Mouse (Mus musculus): ENCODE data around the gene Slc50a1.

Gene Slc50a1

GRCm38 (mm10) chr3:89262417-89262816 lies 8.0 kb downstream of the Slc50a1 start:
- no peak for DNase-seq (ENCODE audit: low spot score)

GRCm38 (mm10) chr3:89260211-89260610 lies 10.2 kb downstream of the Slc50a1 start:
- DNase-seq (ENCODE audit: low spot score), result no peak

- no peak for DNase-seq (ENCODE audit: low spot score)
Observed at GRCm38 (mm10) chr3:89259076-89259475, 11.3 kb downstream of the Slc50a1 start, which contains the start of gene Dpm3. Gene Dpm3, plus strand, starts transcription at chr3:89259358.

GRCm38 (mm10) chr3:89256177-89256576 lies 14.2 kb downstream of the Slc50a1 start:
- no peak for DNase-seq (ENCODE audit: low spot score)

GRCm38 (mm10) chr3:89254994-89255393 lies 15.4 kb downstream of the Slc50a1 start:
- no peak for DNase-seq (ENCODE audit: low spot score)

- peak; percentile 78 for DNase-seq (ENCODE audit: low spot score)
Observed at GRCm38 (mm10) chr3:89251365-89251895, 18.9 kb downstream of the Slc50a1 start.

- DNase-seq (ENCODE audit: low spot score), result peak; percentile 74
Observed at GRCm38 (mm10) chr3:89250435-89251040, 19.8 kb downstream of the Slc50a1 start.

GRCm38 (mm10) chr3:89247466-89247865 lies 22.9 kb downstream of the Slc50a1 start:
- no peak for DNase-seq (ENCODE audit: low spot score)

- DNase-seq (ENCODE audit: low spot score), result peak; percentile 95
Observed at GRCm38 (mm10) chr3:89246261-89247100, 23.9 kb downstream of the Slc50a1 start, which contains the start of gene Trim46. Gene Trim46, minus strand, starts transcription at chr3:89246309.

GRCm38 (mm10) chr3:89245688-89246171 lies 24.6 kb downstream of the Slc50a1 start, which contains the start of gene Krtcap2:
Gene Krtcap2, plus strand, starts transcription at chr3:89245966.
- DNase-seq (ENCODE audit: low spot score), result peak; percentile 52

- DNase-seq (ENCODE audit: low spot score), result peak; percentile 64
Observed at GRCm38 (mm10) chr3:89244982-89245687, 25.2 kb downstream of the Slc50a1 start.

- peak; percentile 54 for DNase-seq (ENCODE audit: low spot score)
Observed at GRCm38 (mm10) chr3:89244158-89244981, 26.0 kb downstream of the Slc50a1 start.

- peak; percentile 81 for DNase-seq (ENCODE audit: low spot score)
Observed at GRCm38 (mm10) chr3:89243609-89244008, 26.8 kb downstream of the Slc50a1 start.

GRCm38 (mm10) chr3:89242331-89242895 lies 28.0 kb downstream of the Slc50a1 start:
- peak; percentile 70 for DNase-seq (ENCODE audit: low spot score)

- no peak for DNase-seq (ENCODE audit: low spot score)
Observed at GRCm38 (mm10) chr3:89238494-89238893, 31.9 kb downstream of the Slc50a1 start.

- no peak for DNase-seq (ENCODE audit: low spot score)
Observed at GRCm38 (mm10) chr3:89237682-89238081, 32.7 kb downstream of the Slc50a1 start.

- no peak for DNase-seq (ENCODE audit: low spot score)
Observed at GRCm38 (mm10) chr3:89236516-89236915, 33.9 kb downstream of the Slc50a1 start.

- DNase-seq (ENCODE audit: low spot score), result no peak
Observed at GRCm38 (mm10) chr3:89233562-89234110, 36.7 kb downstream of the Slc50a1 start.

GRCm38 (mm10) chr3:89232614-89233013 lies 37.8 kb downstream of the Slc50a1 start:
- no peak for DNase-seq (ENCODE audit: low spot score)

- no peak for DNase-seq (ENCODE audit: low spot score)
Observed at GRCm38 (mm10) chr3:89231772-89232275, 38.5 kb downstream of the Slc50a1 start.

All from embryo, embryonic 10.5 days (tissue).